Mouse (Mus musculus) heart, postnatal 10 days (tissue): ENCODE measurements around the gene St6galnac6. TPM values are rescaled to one million over a fixed set of nuclear protein-coding genes. Genes with fewer than 3 reads are reported as not detected.

Source experiments
- DNase-seq, 2 experiments: peaks; one replicate each; pipeline ENCODE4 v3.0.0; 2021
- intact Hi-C: fragments of 180-260 bp; cut with DNase I; formaldehyde crosslinking; loops from one replicate; pipeline ENCODE4 v1.15.1; 2025
- total RNA-seq, 2 experiments: library from RNA; stranded (reverse); gene quantifications; 2 replicates each; pipeline ENCODE4 v1.2.3; 2021

The St6galnac6 gene
- 100 to 1,000 TPM in 1 of 2 experiments, 10 to 100 TPM in 1; 87.9 to 103 TPM for total RNA-seq

- intact Hi-C loops, result no loop called here
- no peak for DNase-seq
Measured at GRCm38 (mm10) chr2:32599409-32599808, at the start of gene St6galnac6. Gene St6galnac6, plus strand, starts transcription at chr2:32599709.

GRCm38 (mm10) chr2:32549764-32550163 lies 49.7 kb upstream of the St6galnac6 start:
- DNase-seq, result peak; percentile 84 to 87
- intact Hi-C loops, result no loop called here

GRCm38 (mm10) chr2:32551236-32551635 lies 48.3 kb upstream of the St6galnac6 start:
- intact Hi-C loops, result no loop called here
- DNase-seq, result no peak

GRCm38 (mm10) chr2:32553592-32554148 lies 45.8 kb upstream of the St6galnac6 start:
- DNase-seq, result no peak
- intact Hi-C loops, result no loop called here

- no peak for DNase-seq
- intact Hi-C loops, result no loop called here
Measured at GRCm38 (mm10) chr2:32555484-32555883, 44.0 kb upstream of the St6galnac6 start.

GRCm38 (mm10) chr2:32556019-32556418 lies 43.5 kb upstream of the St6galnac6 start:
- no peak for DNase-seq
- intact Hi-C loops, result no loop called here

- intact Hi-C loops, result no loop called here
- no peak for DNase-seq
Measured at GRCm38 (mm10) chr2:32559570-32559969, 39.9 kb upstream of the St6galnac6 start.

GRCm38 (mm10) chr2:32566536-32567063 lies 32.9 kb upstream of the St6galnac6 start:
- intact Hi-C loops, result loop anchor here (1.0 to 2.0 kb wide), 3 partner anchors 30 to 162 kb away; no protein-coding TSS in a partner anchor
- peak; percentile 85 to 86 for DNase-seq

GRCm38 (mm10) chr2:32568149-32568548 lies 31.4 kb upstream of the St6galnac6 start:
- intact Hi-C loops, result no loop called here
- DNase-seq, result peak; percentile 62 to 63

GRCm38 (mm10) chr2:32568941-32569340 lies 30.6 kb upstream of the St6galnac6 start:
- peak in 1 of 2 experiments; percentile 39 for DNase-seq
- intact Hi-C loops, result no loop called here

- intact Hi-C loops, result loop anchor here (5.0 kb wide), 1 partner anchor 36 kb away; no protein-coding TSS in a partner anchor
- peak; percentile 94 to 95 for DNase-seq
Measured at GRCm38 (mm10) chr2:32570698-32571494, 28.6 kb upstream of the St6galnac6 start, which contains the start of gene Dpm2. Gene Dpm2, plus strand, starts transcription at chr2:32570858.

- intact Hi-C loops, result loop anchor here (5.0 kb wide), 1 partner anchor 35 kb away; no protein-coding TSS in a partner anchor
- no peak for DNase-seq
Measured at GRCm38 (mm10) chr2:32572196-32572595, 27.3 kb upstream of the St6galnac6 start.

- intact Hi-C loops, result loop anchor here (5.0 kb wide), 1 partner anchor 33 kb away; no protein-coding TSS in a partner anchor
- no peak for DNase-seq
Measured at GRCm38 (mm10) chr2:32574497-32574896, 25.0 kb upstream of the St6galnac6 start, which contains the start of gene Pip5kl1. Gene Pip5kl1, plus strand, starts transcription at chr2:32574797.

GRCm38 (mm10) chr2:32574901-32575585 lies 24.5 kb upstream of the St6galnac6 start:
- intact Hi-C loops, result loop anchor here (5.0 kb wide), 1 partner anchor 32 kb away; no protein-coding TSS in a partner anchor
- DNase-seq, result peak; percentile 54 to 69

- DNase-seq, result no peak
- intact Hi-C loops, result no loop called here
Measured at GRCm38 (mm10) chr2:32575586-32576160, 23.8 kb upstream of the St6galnac6 start, which contains the start of gene 9430097D07Rik. Gene 9430097D07Rik, minus strand, starts transcription at chr2:32575684.

GRCm38 (mm10) chr2:32576532-32576931 lies 23.0 kb upstream of the St6galnac6 start:
- intact Hi-C loops, result no loop called here
- DNase-seq, result no peak

GRCm38 (mm10) chr2:32578146-32579046 lies 21.1 kb upstream of the St6galnac6 start:
- DNase-seq, result peak; percentile 44 to 52
- intact Hi-C loops, result no loop called here

GRCm38 (mm10) chr2:32581450-32582095 lies 17.9 kb upstream of the St6galnac6 start:
- DNase-seq, result peak; percentile 39 to 51
- intact Hi-C loops, result loop anchor here (5.0 kb wide), 1 partner anchor 36 kb away; no protein-coding TSS in a partner anchor
